Comparison of ENCODE assay signal across 22 mouse cellular contexts in the genomic region with DNA sequence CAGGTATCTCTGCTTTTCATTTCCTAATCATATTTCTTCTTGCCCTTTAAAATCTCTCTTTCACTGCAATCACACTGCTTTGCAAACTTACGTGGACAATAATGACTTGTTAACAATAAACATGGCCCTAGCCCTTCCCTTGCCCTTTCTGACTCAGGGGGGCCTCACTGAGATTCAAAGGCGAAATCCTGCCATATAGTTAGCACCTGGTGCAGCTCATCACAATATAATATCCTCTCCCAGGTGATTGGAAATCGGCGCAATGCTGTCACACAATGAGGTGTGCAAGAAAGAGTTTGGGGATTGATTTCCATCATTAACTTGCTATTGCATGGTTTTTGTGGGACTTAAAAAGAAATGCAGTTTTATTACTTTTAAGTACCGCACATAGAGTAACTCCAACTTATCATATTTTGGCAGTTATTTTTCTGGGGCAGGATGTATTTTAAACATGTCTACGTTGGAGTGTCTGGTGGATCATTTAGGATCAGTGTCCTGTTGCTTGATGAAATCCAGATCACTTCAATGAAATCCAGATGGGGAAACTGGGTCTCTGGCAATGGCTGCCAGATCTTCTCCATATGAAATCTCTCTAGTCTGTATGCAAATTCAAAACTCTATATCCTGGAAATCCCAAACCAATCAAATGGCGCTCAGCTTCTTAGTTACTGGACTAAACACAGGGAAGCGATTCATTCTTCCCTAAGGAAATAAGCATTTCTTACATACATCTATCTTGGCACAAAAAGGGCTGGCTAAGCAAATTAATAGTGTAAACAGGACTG.
DNase-seq lines count a peak whose midpoint lies in the region; ATAC-seq and TF ChIP-seq lines count a peak whose summit lies in the region.
"Had no signal": no experiment of that assay in that cellular context is flagged by ENCODE, and none has a peak within 500 bp of the region (broad histone marks: within the 10 kb centered on the region; RNA-seq: fewer than 3 reads in every experiment).

No protein-coding gene starts in this region.

- H3K4me1 ChIP-seq in lung, embryonic 14.5 days (ENCODE audit: insufficient read depth): no peaks in the 10 kb centered on the region
- H3K4me1 ChIP-seq in limb, embryonic 13.5 days: peaks cover 23% of the 10 kb centered on the region
- peaks cover 4% of the 10 kb centered on the region; the same call in 1 of the 2 replicates for H3K4me1 ChIP-seq in hindbrain, embryonic 10.5 days (replicated peaks)
- H3K4me1 ChIP-seq: embryonic facial prominence, embryonic 15.5 days; forebrain, embryonic 15.5 days; heart, embryonic 12.5 days; midbrain, embryonic 10.5 days had no signal

- TF ChIP-seq CTCF in lung, embryonic 14.5 days (IDR thresholded peaks at IDR 0.05; ENCODE audit: low read depth): no peak

- no peaks in the 10 kb centered on the region for H3K27me3 ChIP-seq in lung, embryonic 14.5 days (ENCODE audit: insufficient read depth, low read length)
- peaks cover 28% of the 10 kb centered on the region for H3K27me3 ChIP-seq in limb, embryonic 13.5 days
- peaks cover 66% of the 10 kb centered on the region for H3K27me3 ChIP-seq in hindbrain, embryonic 10.5 days (ENCODE audit: insufficient read depth, poor library complexity, severe bottlenecking)
- H3K27me3 ChIP-seq: forebrain, embryonic 15.5 days had no signal

- H3K4me2 ChIP-seq in lung, embryonic 14.5 days: no peak overlapping the region
- peak overlapping the region; percentile 25 for H3K4me2 ChIP-seq in limb, embryonic 13.5 days (replicated peaks)
- H3K4me2 ChIP-seq: embryonic facial prominence, embryonic 15.5 days; forebrain, embryonic 15.5 days; heart, embryonic 12.5 days; liver, embryonic 11.5 days had no signal

- no peak overlapping the region for H3K9ac ChIP-seq in lung, embryonic 14.5 days
- no peak overlapping the region for H3K9ac ChIP-seq in limb, embryonic 13.5 days
- H3K9ac ChIP-seq: embryonic facial prominence, embryonic 15.5 days; forebrain, embryonic 15.5 days; heart, embryonic 12.5 days; liver, postnatal 0 days had no signal

- no peak overlapping the region for H3K4me3 ChIP-seq in lung, embryonic 14.5 days (ENCODE audit: low read depth, low read length)
- no peak overlapping the region for H3K4me3 ChIP-seq in limb, embryonic 13.5 days
- H3K4me3 ChIP-seq in hindbrain, embryonic 10.5 days: no peak overlapping the region
- H3K4me3 ChIP-seq: embryonic facial prominence, embryonic 15.5 days; forebrain, embryonic 15.5 days; heart, embryonic 12.5 days; midbrain, embryonic 10.5 days had no signal

- 62% methylated on average over 8 of the region's 8 CpGs for WGBS in lung, embryonic 14.5 days
- WGBS in limb, embryonic 13.5 days: 30% methylated on average over 8 of the region's 8 CpGs
- WGBS in hindbrain, embryonic 10.5 days: 85% methylated on average over 8 of the region's 8 CpGs

- no peak; the same call in 1 of the 2 replicates for ATAC-seq in lung, embryonic 14.5 days (ENCODE audit: insufficient read depth)
- ATAC-seq in limb, embryonic 13.5 days (ENCODE audit: low FRiP score, low read depth): peak; percentile 71
- ATAC-seq: forebrain, embryonic 15.5 days; intestine, postnatal 0 days; liver, postnatal 0 days had no signal

- no peaks in the 10 kb centered on the region for H3K36me3 ChIP-seq in lung, embryonic 14.5 days (ENCODE audit: insufficient read depth)
- H3K36me3 ChIP-seq in limb, embryonic 13.5 days: no peaks in the 10 kb centered on the region
- H3K36me3 ChIP-seq in hindbrain, embryonic 10.5 days: no peaks in the 10 kb centered on the region
- H3K36me3 ChIP-seq: embryonic facial prominence, embryonic 15.5 days; forebrain, embryonic 15.5 days; heart, embryonic 12.5 days; midbrain, embryonic 10.5 days had no signal

- no peaks in the 10 kb centered on the region for H3K9me3 ChIP-seq in lung, embryonic 14.5 days (ENCODE audit: low read depth, low read length)
- no peaks in the 10 kb centered on the region for H3K9me3 ChIP-seq in limb, embryonic 13.5 days
- no peaks in the 10 kb centered on the region for H3K9me3 ChIP-seq in hindbrain, embryonic 10.5 days
- H3K9me3 ChIP-seq: embryonic facial prominence, embryonic 15.5 days; forebrain, embryonic 15.5 days; heart, embryonic 12.5 days; midbrain, embryonic 10.5 days had no signal

- no peak overlapping the region for H3K27ac ChIP-seq in lung, embryonic 14.5 days (ENCODE audit: low read depth)
- no peak overlapping the region for H3K27ac ChIP-seq in limb, embryonic 13.5 days
- no peak overlapping the region for H3K27ac ChIP-seq in hindbrain, embryonic 10.5 days
- H3K27ac ChIP-seq: embryonic facial prominence, embryonic 15.5 days; forebrain, embryonic 15.5 days; macrophage; midbrain, embryonic 10.5 days had no signal

- DNase-seq in lung, embryonic 14.5 days: peak; percentile 48
- DNase-seq in lung, postnatal 36 days: no peak
- DNase-seq in MN1 (ENCODE audit: low spot score): peak; percentile 52
- peak; percentile 2 for DNase-seq in embryo, embryonic 9.5 days (ENCODE audit: extremely low spot score)
- DNase-seq in frontal cortex, postnatal 14 days (ENCODE audit: low spot score in 2 of 2): no peak
- no peak for DNase-seq in hindbrain, embryonic 10.5 days (ENCODE audit: low spot score)
- no peak for DNase-seq in left cerebral cortex, adult 18-20 months (ENCODE audit: low spot score in 2 of 2)
- DNase-seq: cerebellum, adult 2 months; cerebellum, postnatal 25 days; heart, adult 18-20 months; heart, postnatal 10 days; kidney, postnatal 36 days; liver, postnatal 0 days; right cerebral cortex, postnatal 14 days had no signal

Comparison
In these comparisons a context has a peak if more than half of its experiments do, and no peak if none do; other contexts are left out.
1. DNase-seq: peak in lung, embryonic 14.5 days (single experiment), MN1 (single experiment) and embryo, embryonic 9.5 days (single experiment); none in lung, postnatal 36 days (single experiment), frontal cortex, postnatal 14 days (0 of 2), hindbrain, embryonic 10.5 days (single experiment) and left cerebral cortex, adult 18-20 months (0 of 2).